Mouse (Mus musculus) myocyte (in vitro differentiated cells): ENCODE measurements around the gene Adamts2.

Source experiments
- E2F4 ChIP-seq: IDR thresholded peaks from one replicate; pipeline ENCODE4 v1.6.1; 2011; ENCODE audit warnings: mild to moderate bottlenecking, control low read depth, moderate library complexity; ENCODE audit not compliant: insufficient read depth
- MAX ChIP-seq: IDR thresholded peaks from one replicate; pipeline ENCODE4 v1.6.1; 2011; ENCODE audit warnings: low read depth, mild to moderate bottlenecking, control low read depth
- POLR2A ChIP-seq: IDR thresholded peaks from one replicate; pipeline ENCODE4 v1.6.1; 2011; ENCODE audit warnings: low read depth, mild to moderate bottlenecking, control low read depth, moderate library complexity; ENCODE audit not compliant: insufficient read length

- TF ChIP-seq POLR2A (no peak), E2F4 (no peak), MAX (no peak)
Measured at GRCm38 (mm10) chr11:50733146-50733545, 131.3 kb downstream of the Adamts2 start.
